Mouse (Mus musculus) urinary bladder, postnatal 14 days (tissue): ENCODE measurements around the gene Zfp947.
"Not testable (repeated sequence)": the region's sequence is repeated elsewhere in the genome, so short reads cannot be mapped to it uniquely, and the experiment has no call there.

Experiments
- DNase-seq: peaks from one replicate; pipeline ENCODE4 v3.0.0; 2021; ENCODE audit warnings: low spot score

The Zfp947 gene

DNA sequence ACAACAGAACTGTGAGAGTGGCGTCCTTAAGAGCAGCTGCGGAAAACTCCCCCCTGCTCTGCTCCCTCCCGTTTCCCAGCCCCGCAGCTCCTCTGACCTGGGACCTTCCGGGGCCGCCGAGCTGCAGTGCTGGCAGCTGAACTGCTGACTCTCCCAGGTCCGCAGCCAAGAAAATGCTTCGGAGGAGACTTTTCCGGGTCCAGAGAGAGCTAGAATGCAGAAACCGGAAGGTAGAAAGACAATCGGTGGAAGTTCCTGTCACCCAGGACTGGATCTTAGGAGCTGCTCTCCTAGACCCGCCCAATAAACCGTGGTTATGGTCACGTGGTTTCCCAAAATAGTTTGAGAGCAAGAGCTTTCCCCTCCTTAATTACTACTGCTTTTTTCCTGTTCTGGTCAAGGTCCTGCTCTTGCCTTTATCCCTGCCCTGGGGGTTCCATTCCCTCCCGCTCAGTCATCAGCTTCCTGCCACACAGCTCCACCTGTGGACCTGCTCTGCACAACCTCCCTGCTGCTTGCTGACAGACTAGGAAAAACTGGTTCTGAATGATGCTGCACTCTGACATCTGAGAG, at the start of gene Zfp947:
Zfp947 (minus strand) TSS at position 469 of the 573 bp plus-strand sequence.
- DNase-seq = peak; percentile 48

DNA sequence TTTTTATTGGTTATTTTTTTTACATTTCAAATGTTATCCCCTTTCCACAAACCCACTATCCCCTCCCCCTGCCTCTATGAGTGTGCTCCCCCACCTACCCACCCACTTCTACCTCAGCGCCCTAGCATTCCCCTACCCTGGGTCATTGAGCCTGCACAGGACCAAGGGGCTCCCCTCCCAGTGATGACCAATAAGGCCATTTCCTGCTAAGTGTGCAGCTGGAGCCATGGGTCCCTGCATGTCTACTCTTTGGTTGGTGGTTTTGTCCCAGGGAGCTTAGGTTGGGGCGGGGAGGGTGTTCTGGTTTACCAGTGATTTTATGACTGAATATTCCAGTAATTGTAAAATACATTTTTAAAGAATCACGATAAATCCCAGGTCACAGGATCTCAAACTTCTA, 686 bp downstream of the Zfp947 start:
- DNase-seq = not testable (repeated sequence)

DNA sequence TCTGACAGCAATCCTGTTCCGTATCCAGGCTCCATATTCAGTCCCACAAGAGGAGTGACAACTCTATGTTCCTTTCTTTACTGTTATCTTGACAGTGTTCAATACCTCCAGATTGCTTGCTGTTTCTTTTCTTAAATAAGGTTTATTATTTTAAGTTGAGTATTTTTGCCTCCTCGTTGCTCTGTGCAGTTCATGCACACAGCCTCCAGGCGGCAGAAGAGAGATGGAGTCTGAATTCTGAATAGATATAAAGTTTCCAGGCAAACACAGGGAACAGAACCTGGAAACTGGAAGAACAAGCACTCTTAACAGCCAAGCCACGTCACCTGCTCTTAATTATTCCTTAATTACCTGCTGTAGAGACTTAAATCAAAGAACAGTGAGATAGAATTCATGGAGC, 12.0 kb downstream of the Zfp947 start:
- DNase-seq = not testable (repeated sequence)

DNA sequence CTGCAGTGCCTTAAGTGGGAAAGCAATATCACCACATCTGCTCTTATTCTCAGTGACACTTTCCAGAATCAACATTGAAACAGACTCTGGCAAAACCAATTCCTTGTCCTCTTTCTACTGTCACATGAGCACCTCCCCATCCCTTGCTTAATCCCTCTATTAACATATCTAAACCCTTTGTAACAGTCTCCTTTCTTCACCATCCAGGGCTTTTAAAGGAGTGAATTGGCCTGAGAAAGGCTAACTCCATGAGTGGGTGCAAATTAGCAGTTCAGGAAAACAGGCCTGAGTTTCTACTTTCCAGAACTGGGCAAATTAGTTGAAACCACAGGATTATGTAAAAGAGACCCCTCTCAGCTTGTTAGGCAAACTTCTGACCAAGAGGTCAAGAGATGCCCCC, 47.2 kb downstream of the Zfp947 start:
- no peak for DNase-seq
